Mouse (Mus musculus) common myeloid progenitor, adult 5-6 weeks (primary cell): ENCODE results near the gene Tia1. TPM values are rescaled to one million over a fixed set of nuclear protein-coding genes. Genes with fewer than 3 reads are reported as not detected.
"Not testable (repeated sequence)": the region's sequence is repeated elsewhere in the genome, so short reads cannot be mapped to it uniquely, and the experiment has no call there.

Source experiments
- ATAC-seq: replicated peaks from 2 replicates; pipeline ENCODE4 v1.8.0; 2016; ENCODE audit warnings: low read depth, mild to moderate bottlenecking, moderate TSS enrichment, inconsistent platforms; ENCODE audit not compliant: poor library complexity, severe bottlenecking
- total RNA-seq: library from RNA; stranded (forward); fragments of 200-1000, 187-1606 nt; gene quantifications from 2 replicates; pipeline ENCODE4 v1.2.3, GENCODE M21; 2017

Gene Tia1
- 110 and 120 TPM in 2 replicates for total RNA-seq

GRCm38 (mm10) chr6:86404100-86404861 lies at the start of gene Tia1:
TSS of gene Tia1 (plus strand) at chr6:86404219.
- peak; percentile 90 for ATAC-seq

- ATAC-seq = no peak
These were observed 49.1 kb upstream of the Tia1 start for GRCm38 (mm10) chr6:86354948-86355347.

- peak; percentile 39; the same call in 1 of the 2 replicates for ATAC-seq
These were observed 47.1 kb upstream of the Tia1 start for GRCm38 (mm10) chr6:86356956-86357355.

GRCm38 (mm10) chr6:86360691-86361090 lies 43.3 kb upstream of the Tia1 start:
- ATAC-seq = no peak

GRCm38 (mm10) chr6:86361373-86361772 lies 42.6 kb upstream of the Tia1 start:
- ATAC-seq = no peak

- peak; percentile 56 for ATAC-seq
These were observed 39.4 kb upstream of the Tia1 start for GRCm38 (mm10) chr6:86364442-86365141.

GRCm38 (mm10) chr6:86365371-86366124 lies 38.5 kb upstream of the Tia1 start, which contains the start of gene Fam136a:
TSS of gene Fam136a (plus strand) at chr6:86365646.
- ATAC-seq = peak; percentile 95

GRCm38 (mm10) chr6:86366125-86366852 lies 37.7 kb upstream of the Tia1 start:
- no peak for ATAC-seq

GRCm38 (mm10) chr6:86366853-86367249 lies 37.2 kb upstream of the Tia1 start:
- no peak for ATAC-seq

- ATAC-seq = no peak
These were observed 35.5 kb upstream of the Tia1 start for GRCm38 (mm10) chr6:86368479-86368878.

GRCm38 (mm10) chr6:86370093-86370713 lies 33.8 kb upstream of the Tia1 start:
- no peak for ATAC-seq

GRCm38 (mm10) chr6:86370764-86371339 lies 33.2 kb upstream of the Tia1 start, which contains the start of gene Snrpg:
TSS of gene Snrpg (plus strand) at chr6:86371304.
- ATAC-seq = peak; percentile 37

GRCm38 (mm10) chr6:86371340-86371911 lies 32.6 kb upstream of the Tia1 start:
- peak; percentile 92 for ATAC-seq

GRCm38 (mm10) chr6:86371950-86372516 lies 32.0 kb upstream of the Tia1 start:
- no peak for ATAC-seq

- no peak for ATAC-seq
These were observed 30.5 kb upstream of the Tia1 start for GRCm38 (mm10) chr6:86373556-86373955.

- no peak for ATAC-seq
These were observed 25.7 kb upstream of the Tia1 start for GRCm38 (mm10) chr6:86378341-86378740.

GRCm38 (mm10) chr6:86380112-86380511 lies 23.9 kb upstream of the Tia1 start:
- not testable (repeated sequence) for ATAC-seq

GRCm38 (mm10) chr6:86382551-86382950 lies 21.5 kb upstream of the Tia1 start:
- ATAC-seq = no peak
